Comparison of ENCODE assay signal across 11 mouse cellular contexts in the genomic region with DNA sequence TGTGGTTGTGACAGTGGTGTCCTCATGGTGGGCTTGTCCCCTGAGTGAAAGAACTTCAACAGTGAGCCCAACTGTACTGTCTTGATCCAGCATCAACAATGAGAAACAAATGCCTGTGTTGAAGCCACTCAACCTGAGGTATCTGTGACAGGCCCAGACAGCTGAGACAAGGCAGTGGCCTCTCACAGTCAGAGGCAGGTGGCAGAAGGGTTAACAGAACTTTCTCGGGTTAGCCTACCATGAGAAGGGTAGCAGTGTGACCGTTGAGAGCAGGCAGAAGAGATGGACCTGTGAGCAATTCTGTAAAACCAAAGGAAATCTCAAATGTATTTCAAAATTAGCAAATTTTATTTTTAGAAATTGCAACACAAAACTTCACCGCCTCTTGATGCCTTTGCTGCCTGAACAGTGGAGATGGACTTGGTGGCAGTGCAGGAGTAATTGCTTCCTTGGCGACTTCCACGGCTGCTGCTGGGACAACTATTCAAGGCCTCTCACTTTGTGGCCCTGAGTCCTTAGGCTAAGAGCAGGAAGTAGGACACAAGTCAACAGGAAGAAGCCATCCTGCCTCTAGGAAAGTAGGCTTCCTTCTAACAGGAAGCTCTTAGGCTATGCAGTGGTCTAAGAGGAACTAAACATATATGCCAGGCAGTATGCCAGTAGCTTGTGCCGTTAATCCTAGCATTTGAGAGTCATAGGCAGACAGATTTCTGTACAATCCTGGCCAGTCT.
A peak's percentile ranks its signal among the peaks of the same experiment; 100 is the strongest.
DNase-seq lines count a peak whose midpoint lies in the region; ATAC-seq and TF ChIP-seq lines count a peak whose summit lies in the region.
"Had no signal": no experiment of that assay in that cellular context is flagged by ENCODE, and none has a peak within 500 bp of the region (broad histone marks: within the 10 kb centered on the region; RNA-seq: fewer than 3 reads in every experiment).

No protein-coding gene starts in this region.

- H3K4me2 ChIP-seq in lung, postnatal 0 days (replicated peaks; ENCODE audit: low read depth, low read length), result no peak overlapping the region
- no peak overlapping the region for H3K4me2 ChIP-seq in kidney, postnatal 0 days (ENCODE audit: low read length)
- H3K4me2 ChIP-seq: embryonic facial prominence, embryonic 15.5 days had no signal

- ATAC-seq in lung, postnatal 0 days, result peak; percentile 80
- ATAC-seq in kidney, postnatal 0 days (replicated peaks; ENCODE audit: low FRiP score, low read depth), result no peak
- peak; percentile 28; the same call in 1 of the 2 replicates for ATAC-seq in neutrophil, adult 5-6 weeks (ENCODE audit: extremely low read depth, insufficient number of reproducible peaks, low FRiP score, poor library complexity, severe bottlenecking)

- 0 out of 2 replicates have a peak, but pooled peaks cover 4% of the 10 kb centered on the region for H3K4me1 ChIP-seq in lung, postnatal 0 days (ENCODE audit: insufficient read depth, low read depth, low read length)
- H3K4me1 ChIP-seq in kidney, postnatal 0 days (replicated peaks; ENCODE audit: insufficient read depth, low read length), result peaks cover 5% of the 10 kb centered on the region; the same call in 1 of the 2 replicates
- H3K4me1 ChIP-seq: embryonic facial prominence, embryonic 15.5 days had no signal

- peak overlapping the region; percentile 29; the same call in 1 of the 2 replicates for H3K27ac ChIP-seq in lung, postnatal 0 days (ENCODE audit: low read length)
- H3K27ac ChIP-seq in kidney, postnatal 0 days, result peak overlapping the region; percentile 38; the same call in 1 of the 2 replicates
- H3K27ac ChIP-seq: embryonic facial prominence, embryonic 15.5 days; limb, embryonic 10.5 days had no signal

- no peak for TF ChIP-seq CTCF in lung, postnatal 0 days (IDR thresholded peaks at IDR 0.05)
- no peak for TF ChIP-seq CTCF in kidney, postnatal 0 days (IDR thresholded peaks at IDR 0.05; ENCODE audit: low read depth)

- H3K36me3 ChIP-seq in lung, postnatal 0 days (ENCODE audit: insufficient read depth, low read length), result no peaks in the 10 kb centered on the region
- no peaks in the 10 kb centered on the region for H3K36me3 ChIP-seq in kidney, postnatal 0 days (ENCODE audit: insufficient read depth, low read length)
- H3K36me3 ChIP-seq: embryonic facial prominence, embryonic 15.5 days; limb, embryonic 10.5 days had no signal

- WGBS in lung, postnatal 0 days, result 31% methylated on average over 6 of the region's 6 CpGs
- 56% methylated on average over 6 of the region's 6 CpGs for whole genome bisulfite sequencing in kidney, postnatal 0 days

- H3K4me3 ChIP-seq in lung, postnatal 0 days (ENCODE audit: low read depth, low read length), result no peak overlapping the region
- no peak overlapping the region for H3K4me3 ChIP-seq in kidney, postnatal 0 days (replicated peaks; ENCODE audit: low read depth, low read length)
- H3K4me3 ChIP-seq: embryonic facial prominence, embryonic 15.5 days; limb, embryonic 10.5 days had no signal

- no peak overlapping the region for H3K9ac ChIP-seq in lung, postnatal 0 days (replicated peaks; ENCODE audit: low read depth)
- H3K9ac ChIP-seq in kidney, postnatal 0 days (ENCODE audit: low read depth, low read length), result no peak overlapping the region
- H3K9ac ChIP-seq: embryonic facial prominence, embryonic 15.5 days had no signal

- no peaks in the 10 kb centered on the region for H3K27me3 ChIP-seq in lung, postnatal 0 days (replicated peaks; ENCODE audit: insufficient read depth, low read length)
- H3K27me3 ChIP-seq in kidney, postnatal 0 days (ENCODE audit: insufficient read depth, low read length), result no peaks in the 10 kb centered on the region
- H3K27me3 ChIP-seq: embryonic facial prominence, embryonic 15.5 days had no signal

- H3K9me3 ChIP-seq in lung, postnatal 0 days (ENCODE audit: low read length), result no peaks in the 10 kb centered on the region
- H3K9me3 ChIP-seq in kidney, postnatal 0 days (replicated peaks; ENCODE audit: low read length), result no peaks in the 10 kb centered on the region
- H3K9me3 ChIP-seq: limb, embryonic 10.5 days had no signal

- DNase-seq in adrenal gland, adult 2 months, result peak; percentile 31
- DNase-seq in adrenal gland, postnatal 4 days (ENCODE audit: low spot score in 2 of 2), result no peak
- DNase-seq in lung, postnatal 0 days (ENCODE audit: low spot score), result peak; percentile 57
- DNase-seq in lung, postnatal 14 days, result no peak
- peak; percentile 45 for DNase-seq in kidney, postnatal 0 days (ENCODE audit: low spot score)
- no peak for DNase-seq in right cerebral cortex, postnatal 4 days
- no peak for DNase-seq in urinary bladder, postnatal 25 days (ENCODE audit: low spot score)
- DNase-seq: cerebellum, adult 11 months had no signal

- 0 out of 2 replicates have a peak, but pooled peaks have one; percentile 51 for TF ChIP-seq EP300 in lung, postnatal 0 days (IDR thresholded peaks at IDR 0.05)

Comparison
In these comparisons a context has a peak if more than half of its experiments do, and no peak if none do; other contexts are left out.
1. DNase-seq: peak in adrenal gland, adult 2 months (single experiment), lung, postnatal 0 days (single experiment) and kidney, postnatal 0 days (single experiment); none in adrenal gland, postnatal 4 days (0 of 2), lung, postnatal 14 days (single experiment), right cerebral cortex, postnatal 4 days (single experiment) and urinary bladder, postnatal 25 days (single experiment).